Mouse (Mus musculus): ENCODE data around the gene Arpc1b. TPM values are rescaled to one million over a fixed set of nuclear protein-coding genes. Genes with fewer than 3 reads are reported as not detected.

Arpc1b gene
- polyA plus RNA-seq, 1 experiment from 2014 or later, result 95.4 TPM

GRCm38 (mm10) chr5:145102706-145103105, 11.3 kb upstream of the Arpc1b start:
- no peaks in the 10 kb centered on the region for H3K4me1 ChIP-seq (ENCODE audit: control insufficient read depth, insufficient read depth, low read length)
- WGBS (ENCODE audit: insufficient replicate concordance), result 76% methylated on average over 4 of the region's 4 CpGs
- no peak overlapping the region for H3K4me3 ChIP-seq (ENCODE audit: low read depth, low read length)
- no peaks in the 10 kb centered on the region for H3K9me3 ChIP-seq (replicated peaks; ENCODE audit: control insufficient read depth, low read length)
- ATAC-seq (replicated peaks; ENCODE audit: insufficient number of reproducible peaks, low FRiP score, low TSS enrichment), result no peak
- H3K36me3 ChIP-seq (ENCODE audit: control insufficient read depth, insufficient read depth, low read length), result peaks cover 43% of the 10 kb centered on the region
- no peak overlapping the region for H3K27ac ChIP-seq (ENCODE audit: low read depth, low read length)
- no peaks in the 10 kb centered on the region for H3K27me3 ChIP-seq (ENCODE audit: control insufficient read depth, insufficient read depth, low read length)
- no peak overlapping the region for H3K4me2 ChIP-seq
- no peak overlapping the region for H3K9ac ChIP-seq (ENCODE audit: low read depth, low read length)

DNA sequence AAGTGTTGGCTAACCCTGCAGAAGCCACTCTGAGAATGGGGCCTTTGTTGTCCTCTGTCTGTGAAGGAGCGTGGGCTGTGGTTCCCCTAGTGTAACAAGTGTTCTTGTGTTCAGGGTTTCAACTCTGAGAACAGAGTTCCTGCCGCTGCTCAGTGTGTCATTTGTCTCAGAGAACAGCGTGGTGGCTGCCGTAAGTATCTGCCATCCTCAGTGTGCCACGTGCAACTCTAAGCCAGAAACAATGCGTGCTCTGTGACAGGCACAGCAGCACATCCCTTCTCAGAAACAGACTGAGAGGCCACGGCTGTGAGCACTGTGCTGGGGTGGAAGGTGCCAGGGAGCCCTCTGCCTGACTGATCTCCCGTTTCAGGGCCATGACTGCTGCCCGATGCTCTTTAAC, 9.7 kb upstream of the Arpc1b start:
- Histone ChIP-seq H3K27me3 (ENCODE audit: control insufficient read depth, insufficient read depth, low read length) (no peaks in the 10 kb centered on the region), H3K4me2 (no peak overlapping the region), H3K36me3 (ENCODE audit: control insufficient read depth, insufficient read depth, low read length) (peaks cover 44% of the 10 kb centered on the region), H3K4me1 (ENCODE audit: control insufficient read depth, insufficient read depth, low read length) (no peaks in the 10 kb centered on the region), H3K9ac (ENCODE audit: low read depth, low read length) (no peak overlapping the region), H3K4me3 (ENCODE audit: low read depth, low read length) (no peak overlapping the region), H3K9me3 (replicated peaks; ENCODE audit: control insufficient read depth, low read length) (no peaks in the 10 kb centered on the region), H3K27ac (ENCODE audit: low read depth, low read length) (no peak overlapping the region)
- WGBS (ENCODE audit: insufficient replicate concordance), result 85% methylated on average over 9 of the region's 9 CpGs
- ATAC-seq (replicated peaks; ENCODE audit: insufficient number of reproducible peaks, low FRiP score, low TSS enrichment), result no peak

GRCm38 (mm10) chr5:145105694-145106275, 8.2 kb upstream of the Arpc1b start:
- Histone ChIP-seq H3K4me1 (ENCODE audit: control insufficient read depth, insufficient read depth, low read length) (no peaks in the 10 kb centered on the region), H3K36me3 (ENCODE audit: control insufficient read depth, insufficient read depth, low read length) (peaks cover 44% of the 10 kb centered on the region), H3K4me3 (ENCODE audit: low read depth, low read length) (no peak overlapping the region), H3K4me2 (no peak overlapping the region), H3K9me3 (replicated peaks; ENCODE audit: control insufficient read depth, low read length) (no peaks in the 10 kb centered on the region), H3K27me3 (ENCODE audit: control insufficient read depth, insufficient read depth, low read length) (no peaks in the 10 kb centered on the region), H3K9ac (ENCODE audit: low read depth, low read length) (no peak overlapping the region), H3K27ac (ENCODE audit: low read depth, low read length) (no peak overlapping the region)
- no peak for ATAC-seq (replicated peaks; ENCODE audit: insufficient number of reproducible peaks, low FRiP score, low TSS enrichment)
- 85% methylated on average over 9 of the region's 9 CpGs for WGBS (ENCODE audit: insufficient replicate concordance)

- Histone ChIP-seq H3K4me3 (ENCODE audit: low read depth, low read length) (no peak overlapping the region), H3K27ac (ENCODE audit: low read depth, low read length) (no peak overlapping the region), H3K4me2 (no peak overlapping the region), H3K27me3 (ENCODE audit: control insufficient read depth, insufficient read depth, low read length) (no peaks in the 10 kb centered on the region), H3K36me3 (ENCODE audit: control insufficient read depth, insufficient read depth, low read length) (peaks cover 21% of the 10 kb centered on the region), H3K9ac (ENCODE audit: low read depth, low read length) (no peak overlapping the region), H3K9me3 (replicated peaks; ENCODE audit: control insufficient read depth, low read length) (no peaks in the 10 kb centered on the region), H3K4me1 (ENCODE audit: control insufficient read depth, insufficient read depth, low read length) (0 out of 2 replicates have a peak, but pooled peaks cover 5% of the 10 kb centered on the region)
- 79% methylated on average over 6 of the region's 6 CpGs for WGBS (ENCODE audit: insufficient replicate concordance)
- ATAC-seq (replicated peaks; ENCODE audit: insufficient number of reproducible peaks, low FRiP score, low TSS enrichment), result no peak
Observed at GRCm38 (mm10) chr5:145110401-145110800, 3.6 kb upstream of the Arpc1b start.

- Histone ChIP-seq H3K9me3 (replicated peaks; ENCODE audit: control insufficient read depth, low read length) (no peaks in the 10 kb centered on the region), H3K4me1 (ENCODE audit: control insufficient read depth, insufficient read depth, low read length) (peaks cover 8% of the 10 kb centered on the region; the same call in 1 of the 2 replicates), H3K27me3 (ENCODE audit: control insufficient read depth, insufficient read depth, low read length) (no peaks in the 10 kb centered on the region), H3K27ac (ENCODE audit: low read depth, low read length) (no peak overlapping the region), H3K36me3 (ENCODE audit: control insufficient read depth, insufficient read depth, low read length) (peaks cover 8% of the 10 kb centered on the region), H3K4me3 (ENCODE audit: low read depth, low read length) (no peak overlapping the region), H3K4me2 (no peak overlapping the region), H3K9ac (ENCODE audit: low read depth, low read length) (no peak overlapping the region)
- no peak for ATAC-seq (replicated peaks; ENCODE audit: insufficient number of reproducible peaks, low FRiP score, low TSS enrichment)
- 72% methylated on average over 8 of the region's 8 CpGs for WGBS (ENCODE audit: insufficient replicate concordance)
Observed at GRCm38 (mm10) chr5:145112566-145112965, 1.4 kb upstream of the Arpc1b start.

GRCm38 (mm10) chr5:145113416-145113815, 599 bp upstream of the Arpc1b start:
- ATAC-seq (replicated peaks; ENCODE audit: insufficient number of reproducible peaks, low FRiP score, low TSS enrichment), result no peak; the same call in 1 of the 2 replicates
- 25% methylated on average over 2 of the region's 2 CpGs for WGBS (ENCODE audit: insufficient replicate concordance)
- Histone ChIP-seq H3K9ac (ENCODE audit: low read depth, low read length) (peak overlapping the region; percentile 80), H3K4me1 (ENCODE audit: control insufficient read depth, insufficient read depth, low read length) (peaks cover 8% of the 10 kb centered on the region; the same call in 1 of the 2 replicates), H3K4me3 (ENCODE audit: low read depth, low read length) (peak overlapping the region; percentile 79; the same call in 1 of the 2 replicates), H3K27me3 (ENCODE audit: control insufficient read depth, insufficient read depth, low read length) (no peaks in the 10 kb centered on the region), H3K36me3 (ENCODE audit: control insufficient read depth, insufficient read depth, low read length) (peaks cover 3% of the 10 kb centered on the region), H3K27ac (ENCODE audit: low read depth, low read length) (no peak overlapping the region), H3K9me3 (replicated peaks; ENCODE audit: control insufficient read depth, low read length) (no peaks in the 10 kb centered on the region), H3K4me2 (peak overlapping the region; percentile 94)

DNA sequence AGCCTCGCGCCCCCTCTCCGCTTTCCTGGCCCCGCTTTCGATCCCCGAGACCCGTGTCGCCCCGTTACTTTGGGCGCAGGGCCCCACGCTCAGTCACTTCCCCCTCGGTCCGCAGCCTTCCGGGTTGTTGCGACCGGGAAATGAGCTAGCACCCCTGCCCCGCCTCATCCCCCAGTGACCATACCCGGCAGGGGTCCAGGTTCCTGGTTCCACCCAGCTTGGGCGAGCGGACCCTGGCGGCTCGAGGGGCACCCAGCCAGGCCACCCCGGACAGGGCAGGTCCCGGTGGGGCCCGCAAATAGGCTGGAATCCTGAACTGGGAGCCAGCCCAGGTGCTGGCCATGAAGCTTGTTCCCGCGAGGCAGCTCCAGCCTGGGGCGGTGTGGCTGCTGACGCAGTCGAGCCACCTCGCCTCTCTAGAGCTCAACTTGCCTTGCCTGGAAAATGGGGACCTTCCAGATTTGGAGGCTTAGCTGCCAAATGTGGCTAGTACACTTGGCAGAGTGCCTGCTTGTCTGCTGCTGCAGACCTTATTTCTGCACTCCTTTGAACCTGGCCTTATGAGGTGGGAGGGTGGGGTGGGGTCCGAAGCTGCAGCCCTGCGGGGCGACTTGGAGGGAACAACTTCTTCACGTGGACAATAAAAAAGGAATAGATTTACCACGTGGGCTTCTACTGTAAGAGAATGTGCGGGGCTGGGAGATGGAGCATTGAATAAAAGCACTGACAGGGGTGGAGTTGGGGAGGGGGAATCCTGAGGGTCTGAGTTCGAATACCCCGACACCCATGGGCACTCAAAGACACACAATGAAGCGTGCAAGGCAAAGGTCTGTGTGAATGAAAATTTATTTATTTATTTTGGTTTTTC, 825 bp downstream of the Arpc1b start:
- H3K4me1 ChIP-seq (ENCODE audit: control insufficient read depth, insufficient read depth, low read length), result peaks cover 8% of the 10 kb centered on the region; the same call in 1 of the 2 replicates
- H3K27me3 ChIP-seq (ENCODE audit: control insufficient read depth, insufficient read depth, low read length), result no peaks in the 10 kb centered on the region
- H3K9me3 ChIP-seq (replicated peaks; ENCODE audit: control insufficient read depth, low read length), result no peaks in the 10 kb centered on the region
- H3K4me3 ChIP-seq (ENCODE audit: low read depth, low read length), result peak overlapping the region; percentile 79
- peak overlapping the region; percentile 94 for H3K4me2 ChIP-seq
- WGBS (ENCODE audit: insufficient replicate concordance), result 15% methylated on average over 40 of the region's 40 CpGs
- 0 out of 2 replicates have a peak overlapping the region, but pooled peaks have one; percentile 35 for H3K27ac ChIP-seq (ENCODE audit: low read depth, low read length)
- H3K9ac ChIP-seq (ENCODE audit: low read depth, low read length), result peak overlapping the region; percentile 80
- peaks cover 3% of the 10 kb centered on the region; the same call in 1 of the 2 replicates for H3K36me3 ChIP-seq (ENCODE audit: control insufficient read depth, insufficient read depth, low read length)
- ATAC-seq (replicated peaks; ENCODE audit: insufficient number of reproducible peaks, low FRiP score, low TSS enrichment), result peak; percentile 15; the same call in 1 of the 2 replicates

- H3K4me3 ChIP-seq (ENCODE audit: low read depth, low read length), result no peak overlapping the region
- no peaks in the 10 kb centered on the region for H3K27me3 ChIP-seq (ENCODE audit: control insufficient read depth, insufficient read depth, low read length)
- H3K36me3 ChIP-seq (ENCODE audit: control insufficient read depth, insufficient read depth, low read length), result peaks cover 3% of the 10 kb centered on the region; the same call in 1 of the 2 replicates
- H3K4me1 ChIP-seq (ENCODE audit: control insufficient read depth, insufficient read depth, low read length), result peaks cover 14% of the 10 kb centered on the region
- no peak overlapping the region for H3K9ac ChIP-seq (ENCODE audit: low read depth, low read length)
- WGBS (ENCODE audit: insufficient replicate concordance), result 91% methylated on average over 5 of the region's 5 CpGs
- no peak for ATAC-seq (replicated peaks; ENCODE audit: insufficient number of reproducible peaks, low FRiP score, low TSS enrichment)
- H3K27ac ChIP-seq (ENCODE audit: low read depth, low read length), result 0 out of 2 replicates have a peak overlapping the region, but pooled peaks have one; percentile 25
- peak overlapping the region; percentile 31; the same call in 1 of the 2 replicates for H3K4me2 ChIP-seq
- H3K9me3 ChIP-seq (replicated peaks; ENCODE audit: control insufficient read depth, low read length), result no peaks in the 10 kb centered on the region
Observed at GRCm38 (mm10) chr5:145115736-145116135, 1.7 kb downstream of the Arpc1b start.

Measured in heart, embryonic 11.5 days (tissue).